Mouse (Mus musculus) yolk sac, embryonic 10.5 days (tissue): ENCODE data around the gene Socs3.

Experiments used
- DNase-seq: peaks from one replicate; pipeline ENCODE4 v3.0.0-alpha.2; 2017; ENCODE audit warnings: low spot score

The Socs3 gene

DNA sequence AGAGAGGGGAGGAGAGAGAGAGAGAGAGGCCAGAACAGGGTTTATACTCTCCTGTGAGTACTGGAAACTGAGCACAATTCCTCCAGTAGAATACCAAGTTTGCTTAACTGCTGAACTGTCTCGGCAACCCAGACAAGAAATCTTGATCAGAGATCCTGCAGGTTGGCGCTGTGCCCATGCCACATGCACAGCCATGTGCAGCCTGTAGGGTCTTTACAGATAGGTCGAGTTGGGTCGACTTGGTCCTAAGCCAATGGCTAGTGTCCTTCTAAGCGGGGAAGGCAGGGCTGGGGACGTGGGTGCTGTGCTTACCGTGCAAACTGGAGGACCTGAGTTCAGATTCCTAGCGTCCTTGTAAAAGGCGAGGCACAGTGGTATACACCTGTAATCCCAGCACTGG lies 15.0 kb downstream of the Socs3 start:
- no peak for DNase-seq

DNA sequence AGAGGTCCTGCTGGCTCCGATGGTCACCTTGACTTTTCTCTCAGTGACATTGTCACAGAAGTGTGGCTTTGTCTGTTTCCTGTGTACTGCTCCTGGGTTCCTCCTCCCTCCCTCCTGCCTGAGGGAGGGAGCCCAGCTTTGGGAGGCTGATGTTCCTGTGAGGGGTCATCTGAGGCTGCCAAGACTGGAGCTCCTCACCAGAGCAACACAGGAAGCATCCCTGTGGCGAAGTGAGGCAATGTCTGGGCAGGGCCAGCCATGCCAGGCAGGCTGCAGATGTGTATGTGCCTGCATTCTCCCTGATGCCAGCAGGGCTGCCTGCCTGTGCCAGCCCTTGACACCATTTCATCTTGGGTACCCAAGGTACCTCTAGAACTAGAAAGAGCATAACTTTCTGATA lies 15.8 kb downstream of the Socs3 start:
- no peak for DNase-seq

DNA sequence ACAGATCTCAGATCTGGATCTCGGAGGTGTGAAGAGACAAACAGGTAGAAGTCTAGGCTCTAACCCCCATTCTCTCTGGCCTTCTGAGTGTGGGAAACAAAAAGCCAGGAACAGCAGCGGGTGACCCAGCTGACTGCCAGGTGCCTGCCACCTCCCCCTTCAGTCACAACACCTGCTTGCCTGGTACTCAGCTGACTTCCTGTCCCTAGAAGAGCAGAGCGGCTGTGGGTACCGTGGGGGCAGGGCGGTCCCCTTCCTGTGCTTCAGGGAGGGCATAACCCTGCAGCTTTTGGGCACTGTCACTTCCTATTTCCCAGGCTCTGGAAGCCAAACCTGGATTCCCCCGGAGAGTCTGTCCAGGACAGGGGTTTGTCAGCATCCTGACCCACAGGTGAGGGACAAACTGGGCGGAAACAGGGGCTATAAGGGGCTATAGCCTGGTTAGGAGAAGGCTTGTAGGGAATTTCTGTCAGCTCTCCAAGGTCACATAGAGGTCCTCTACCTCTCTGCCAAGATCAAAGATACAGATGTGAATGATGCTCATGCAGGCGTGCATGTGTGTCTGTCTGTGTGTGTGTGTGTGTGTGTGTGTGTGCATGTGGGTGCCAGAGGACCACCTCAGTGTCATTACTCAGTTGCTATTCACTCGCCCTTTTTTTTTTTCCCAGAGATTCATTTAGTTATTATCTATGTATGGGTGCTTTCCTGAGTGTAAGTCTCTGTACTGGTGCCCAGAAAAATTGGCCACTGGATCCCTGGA lies 17.5 kb downstream of the Socs3 start:
- DNase-seq: no peak

DNA sequence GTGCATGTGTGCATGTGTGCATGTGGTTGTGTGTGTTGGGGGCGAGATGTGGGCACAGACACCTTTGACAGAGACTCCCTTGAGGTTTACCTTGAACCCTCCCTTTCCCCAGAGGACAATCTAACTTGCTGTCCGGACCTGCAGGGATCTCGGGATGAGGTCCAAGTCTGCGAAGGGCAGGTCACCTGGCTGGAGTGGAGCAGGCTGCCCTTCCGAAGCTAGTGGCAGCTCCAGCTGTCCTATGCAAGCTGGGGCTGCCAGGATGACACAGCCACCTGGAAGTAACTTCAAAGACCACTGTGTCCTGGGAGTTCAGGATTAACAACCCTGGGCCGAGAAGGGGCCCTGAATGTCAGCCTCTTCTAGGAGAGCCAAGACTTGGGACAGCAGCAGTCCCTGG lies 18.5 kb downstream of the Socs3 start:
- no peak for DNase-seq

DNA sequence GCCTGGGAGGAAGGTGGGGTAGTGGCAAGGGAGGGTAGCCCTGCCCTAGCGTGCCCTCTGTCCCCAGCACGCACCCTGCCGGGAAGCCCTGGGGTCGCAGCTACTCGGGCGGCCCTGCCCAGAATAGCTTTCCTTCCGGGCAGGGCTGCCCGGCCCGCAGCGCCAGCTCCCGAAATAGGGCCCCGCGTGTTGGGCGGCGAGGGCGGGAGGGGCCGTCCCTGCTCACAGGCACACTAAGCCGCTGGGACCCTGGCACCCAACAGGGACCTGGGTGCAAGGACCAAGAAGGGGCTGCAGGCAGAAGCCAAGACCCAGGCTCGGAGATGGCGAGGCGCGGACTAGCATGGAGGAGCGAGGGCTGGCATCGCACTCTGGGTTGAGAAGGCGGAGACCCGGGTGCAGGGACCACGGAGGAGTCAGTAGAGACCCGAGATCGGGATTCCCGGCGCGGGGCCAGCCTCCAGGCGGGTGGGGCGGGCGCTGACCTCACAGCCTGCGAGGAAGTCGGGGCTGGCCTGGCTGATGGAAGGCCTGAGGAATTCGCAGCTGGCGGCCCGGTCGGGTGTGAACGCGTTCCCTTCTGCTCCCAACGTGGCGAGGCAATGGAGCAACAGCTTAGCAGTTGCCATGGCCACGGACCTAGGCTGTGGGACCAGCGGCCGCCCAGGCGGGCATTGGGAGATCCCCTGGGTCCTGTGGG lies 20.3 kb downstream of the Socs3 start:
- DNase-seq: peak; percentile 83

DNA sequence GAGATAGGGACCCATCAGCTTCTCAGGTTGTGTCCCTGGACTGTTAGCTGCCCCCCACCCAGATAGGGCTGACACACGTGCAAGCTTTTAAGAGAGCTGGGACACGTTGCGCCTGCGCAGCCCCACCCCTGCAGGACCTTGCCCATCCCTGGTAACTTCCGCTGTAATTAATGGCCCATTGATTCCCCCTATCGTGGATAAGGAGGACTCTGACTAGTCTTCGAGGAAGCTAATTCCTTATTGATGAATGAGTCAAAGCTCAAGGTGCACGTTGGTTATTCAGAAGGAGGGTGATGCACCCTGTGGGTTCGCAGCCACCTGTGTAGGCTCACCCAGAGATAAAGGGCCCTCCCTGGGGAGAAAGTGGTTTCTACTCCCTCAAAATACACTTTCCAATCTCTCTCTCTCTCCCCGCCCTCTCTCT lies 22.8 kb downstream of the Socs3 start:
- DNase-seq: no peak

DNA sequence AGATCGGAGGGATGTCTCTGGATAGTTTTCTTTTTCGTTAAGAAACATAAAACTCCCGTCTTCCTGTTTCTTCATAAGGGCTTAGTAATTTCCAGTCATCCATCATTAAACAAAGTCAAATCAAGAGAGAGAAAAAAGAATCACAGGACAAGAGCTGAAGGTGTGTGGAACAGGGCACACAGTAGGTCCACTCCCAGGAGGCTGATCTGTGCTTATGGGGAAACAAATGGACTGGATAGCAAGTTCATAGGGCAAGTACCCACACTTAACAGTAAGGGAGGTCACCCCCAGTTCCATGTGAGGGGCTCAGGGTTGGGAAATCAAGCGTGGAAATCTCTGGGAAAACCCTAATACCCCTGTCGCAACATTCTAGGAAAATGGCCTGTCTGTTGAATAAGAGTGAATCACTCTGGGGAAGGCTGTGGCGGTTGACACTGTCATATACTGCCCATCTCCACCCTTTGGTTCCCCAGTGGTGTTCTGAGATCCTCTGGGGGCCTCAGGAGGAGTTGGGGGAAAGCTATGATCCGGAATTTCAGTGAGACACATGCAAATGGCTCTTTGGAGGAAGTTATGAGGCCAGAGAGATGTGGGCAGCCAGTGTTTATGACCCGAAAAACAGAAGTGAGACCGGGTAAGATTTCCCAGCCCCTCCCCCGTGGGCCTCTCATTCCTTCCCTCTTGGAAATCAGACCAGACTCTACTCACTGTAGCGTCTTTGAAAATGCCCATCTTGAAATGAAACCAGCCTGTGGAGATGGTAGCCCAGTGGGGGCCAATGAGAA lies 23.5 kb downstream of the Socs3 start:
- DNase-seq: no peak

DNA sequence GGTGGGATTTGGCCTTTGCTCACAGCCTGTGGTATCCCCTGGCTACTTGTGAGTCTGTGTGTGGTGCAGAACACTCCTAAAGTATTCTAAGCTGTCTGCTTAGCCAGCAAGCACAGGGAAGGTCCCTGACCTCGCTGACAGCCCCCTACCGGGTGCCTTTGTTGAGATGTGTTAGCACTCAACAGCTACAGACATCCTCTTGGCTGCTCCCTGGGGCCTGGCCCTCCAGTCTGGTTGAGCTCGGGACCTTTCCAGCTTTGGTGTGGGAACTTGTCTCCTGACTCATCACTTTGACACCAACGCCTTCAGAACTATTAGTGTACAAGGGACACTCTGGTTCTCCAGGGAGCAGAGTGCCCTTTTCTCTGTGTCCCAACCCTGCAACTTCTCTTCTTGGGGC lies 28.0 kb downstream of the Socs3 start:
- no peak for DNase-seq

DNA sequence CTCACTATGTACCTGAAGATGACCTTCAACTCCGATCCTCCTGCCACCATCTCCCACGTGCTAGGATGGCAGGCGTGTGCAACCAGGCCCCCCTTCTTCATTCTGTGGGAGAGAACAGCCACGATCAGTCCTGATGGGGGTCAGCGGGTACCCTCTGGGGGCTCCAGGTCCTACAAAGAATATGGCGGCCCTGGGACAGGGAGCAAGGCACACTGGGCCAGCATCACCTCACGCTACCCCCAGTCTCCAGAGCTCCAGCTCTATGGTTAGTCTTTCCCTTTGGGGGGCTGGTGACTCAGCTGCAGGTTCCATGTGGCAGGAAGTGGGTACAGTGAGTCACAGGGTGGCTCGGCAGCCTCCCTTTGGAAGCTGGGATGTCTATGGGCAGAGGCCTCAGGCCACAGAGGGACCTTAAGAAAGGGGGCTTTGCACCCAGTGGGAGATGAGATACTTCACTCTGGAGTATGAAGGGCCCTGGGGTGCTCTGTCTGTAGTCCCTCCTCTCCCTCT lies 28.5 kb downstream of the Socs3 start:
- DNase-seq: no peak

DNA sequence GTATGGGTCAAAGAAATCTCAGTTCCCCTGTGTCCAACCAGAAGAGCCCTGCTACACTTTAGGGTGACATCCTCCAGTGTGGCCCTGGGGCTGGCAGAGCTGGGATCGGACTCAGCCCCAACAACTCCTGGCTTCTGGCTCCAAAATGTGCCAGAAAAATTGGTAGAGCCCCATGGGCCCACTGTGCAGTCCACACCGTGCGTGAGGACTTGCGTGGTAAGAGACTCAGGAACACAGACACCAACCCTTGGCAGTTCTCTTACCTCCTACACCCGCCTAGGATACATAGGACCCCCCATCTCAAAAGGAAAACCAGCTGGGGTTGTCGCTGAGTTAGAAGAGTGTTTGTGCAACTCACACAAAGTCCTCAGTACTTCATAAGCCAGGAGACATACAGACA lies 29.0 kb downstream of the Socs3 start:
- DNase-seq: no peak

DNA sequence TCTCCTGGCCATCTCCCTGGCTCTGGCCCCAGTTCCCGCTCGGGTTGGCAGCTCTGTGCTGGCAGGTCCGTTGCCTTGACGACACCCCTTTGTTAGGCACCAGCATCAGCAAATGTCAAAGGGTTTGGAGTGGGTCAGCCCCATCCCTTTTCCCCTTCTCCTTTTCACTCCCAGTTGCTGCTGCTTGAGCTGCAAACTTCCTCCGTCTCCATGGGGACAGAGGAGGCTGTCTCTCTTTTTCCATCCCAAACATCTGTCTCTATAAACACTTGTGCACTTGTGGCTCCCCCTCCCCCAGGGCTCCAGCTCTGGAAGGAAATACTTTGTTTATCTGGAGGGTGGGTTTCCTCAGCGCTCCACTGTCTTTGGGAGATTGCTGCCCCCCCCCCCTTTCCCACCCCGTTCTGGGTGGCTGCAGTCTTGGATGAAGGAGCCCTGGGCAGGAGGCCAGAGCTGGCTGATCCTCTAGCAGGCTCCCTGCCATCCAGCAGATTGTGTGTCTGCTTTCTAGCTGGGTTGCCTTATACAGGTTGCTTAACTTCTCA lies 30.0 kb downstream of the Socs3 start:
- peak; percentile 84 for DNase-seq

DNA sequence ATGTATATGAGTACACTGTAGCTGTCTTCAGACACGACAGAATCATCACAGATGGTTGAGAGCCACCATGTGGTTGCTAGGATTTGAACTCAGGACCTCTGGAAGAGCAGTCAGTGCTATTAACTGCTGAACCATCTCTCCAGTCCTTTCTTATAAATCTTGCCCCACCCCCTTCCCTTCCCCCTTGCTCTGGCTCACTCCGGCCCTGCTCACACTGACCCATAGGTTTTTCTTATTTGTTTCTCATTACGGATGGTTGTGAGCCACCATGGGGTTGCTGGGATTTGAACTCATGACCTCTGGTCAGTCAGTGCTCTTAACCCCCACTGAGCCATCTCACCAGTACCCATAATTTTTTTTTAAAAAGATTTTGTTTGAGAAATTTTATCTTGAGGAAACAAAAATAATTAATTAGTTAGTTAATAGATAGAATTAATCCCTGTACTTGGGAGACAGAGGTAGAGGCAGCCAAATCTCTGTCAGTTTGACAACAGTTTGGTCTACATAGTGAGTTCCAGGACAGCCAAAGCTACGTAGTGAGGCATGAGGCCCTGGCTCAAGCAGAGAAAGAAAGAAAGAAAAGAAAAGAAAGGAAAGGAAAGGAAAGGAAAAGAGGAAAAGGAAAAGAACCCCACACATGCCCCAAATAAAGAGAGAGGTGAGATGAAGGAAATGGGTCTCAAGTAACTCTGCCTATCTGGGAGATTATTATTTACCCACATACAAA lies 30.7 kb downstream of the Socs3 start:
- no peak for DNase-seq

DNA sequence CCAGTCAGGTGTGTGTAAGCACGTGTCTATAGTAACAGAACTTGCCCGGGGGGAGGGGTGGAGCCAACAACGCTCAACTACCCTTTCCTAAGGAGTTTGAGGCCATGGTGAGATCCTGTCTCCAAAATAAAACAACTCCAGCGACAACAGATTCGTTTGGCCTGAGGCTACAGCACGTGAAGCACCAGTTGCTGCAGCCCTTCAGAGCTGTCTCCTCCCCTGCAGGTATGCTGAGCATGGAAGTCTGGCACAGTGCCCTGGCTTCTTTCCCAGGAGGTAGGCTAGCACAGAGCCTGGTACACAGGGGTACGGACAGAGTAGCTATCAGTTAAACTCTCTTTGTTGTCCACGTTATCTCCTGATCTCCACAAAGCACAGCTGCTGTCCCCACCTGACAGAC lies 33.6 kb downstream of the Socs3 start:
- DNase-seq: no peak

DNA sequence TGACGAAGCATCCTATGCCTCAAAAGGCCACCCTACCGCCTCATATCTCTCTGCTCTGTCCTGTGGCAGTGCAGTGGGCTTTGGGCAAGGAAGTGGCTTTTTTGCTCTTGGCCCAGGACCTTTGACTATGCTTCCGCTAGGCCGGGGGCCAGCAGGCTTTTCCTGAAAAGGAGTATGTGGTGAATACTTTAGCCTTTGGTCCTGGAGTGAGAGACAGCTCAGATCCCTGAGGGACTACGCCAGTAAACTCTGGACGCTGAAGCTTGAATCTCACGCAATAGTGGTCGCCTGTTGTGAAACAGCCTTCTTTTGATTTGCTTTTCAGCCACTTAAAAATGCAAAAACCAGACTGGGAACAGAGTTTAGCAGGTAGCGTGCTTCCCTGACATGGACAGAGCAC lies 34.2 kb downstream of the Socs3 start:
- peak; percentile 28 for DNase-seq

DNA sequence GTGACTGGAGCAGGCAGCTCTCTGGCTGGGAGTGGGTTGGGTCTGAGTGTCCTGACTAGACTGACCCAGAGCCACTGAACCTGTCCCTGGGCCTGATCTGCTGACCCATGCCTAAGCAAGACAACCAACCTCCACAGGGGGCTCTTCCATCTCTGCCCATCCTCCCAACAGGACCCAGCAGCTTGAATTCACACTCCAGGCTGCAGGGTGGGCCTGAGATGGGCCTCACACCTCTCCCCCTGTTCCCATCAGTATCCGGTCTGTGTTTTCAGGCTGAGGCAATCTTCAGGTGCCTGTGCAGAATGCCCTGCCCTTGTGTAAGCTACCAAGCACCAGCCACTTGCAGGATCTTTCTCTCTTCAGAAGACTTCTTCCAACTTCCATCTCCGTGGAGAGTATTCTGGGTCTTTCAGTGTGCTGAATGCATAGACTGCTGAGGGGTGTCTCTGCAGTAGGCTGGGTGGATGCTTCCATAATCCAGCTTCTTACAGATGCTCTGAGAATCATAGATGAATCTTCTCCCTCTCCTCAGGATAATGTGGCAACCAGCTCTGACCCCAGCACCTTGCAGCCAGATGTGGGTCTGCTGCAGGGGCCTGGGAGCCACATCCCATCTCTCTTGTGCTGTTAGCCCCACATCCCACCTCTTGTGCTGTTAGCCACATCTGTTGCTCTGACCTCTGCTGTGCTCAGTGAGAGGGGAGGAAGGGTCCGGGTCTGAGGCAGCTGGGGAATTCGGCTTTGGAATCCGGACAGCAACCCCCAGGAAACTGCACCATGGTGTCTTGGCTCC lies 35.1 kb downstream of the Socs3 start:
- no peak for DNase-seq

DNA sequence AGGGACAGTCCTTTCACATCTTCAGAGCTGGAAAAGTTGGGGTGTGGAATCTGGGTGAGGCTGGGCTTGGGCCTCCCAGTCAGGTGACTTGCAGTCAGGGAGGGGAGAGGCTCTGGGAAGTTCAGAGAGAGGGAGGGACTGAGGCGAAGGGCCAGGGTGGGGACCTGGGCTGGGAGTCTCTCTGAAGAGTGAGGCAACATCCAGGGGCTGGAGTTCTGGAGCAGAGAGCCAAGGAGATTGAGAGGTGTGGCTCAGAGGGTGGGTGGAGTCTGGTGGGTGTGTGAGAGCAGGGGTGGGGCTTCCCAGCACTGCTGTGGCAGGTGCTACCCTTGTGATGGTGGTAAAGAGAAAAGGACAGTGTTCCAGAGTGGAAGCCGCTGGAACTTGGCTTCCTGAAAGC lies 35.7 kb downstream of the Socs3 start:
- DNase-seq: peak; percentile 56

DNA sequence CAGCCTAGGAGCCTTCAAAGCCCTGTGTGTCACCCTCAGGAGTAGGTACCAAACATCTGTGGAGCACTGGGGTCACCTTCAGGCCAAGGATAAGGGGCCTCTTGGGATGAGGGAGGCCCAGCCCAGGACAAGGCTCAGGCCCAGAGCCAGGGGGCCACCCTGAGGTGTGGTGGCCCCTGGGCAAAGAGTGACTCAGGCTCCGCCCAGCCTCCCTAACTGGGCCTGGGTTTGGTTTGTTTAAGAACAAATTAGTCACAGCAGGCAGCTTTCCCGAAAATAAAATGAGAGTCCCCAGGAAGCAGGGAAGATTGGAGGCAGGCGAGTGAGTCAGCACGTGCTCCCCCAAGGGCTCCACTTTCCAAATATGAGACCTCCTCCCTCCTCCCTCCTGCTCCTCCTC lies 37.7 kb downstream of the Socs3 start:
- DNase-seq: no peak

DNA sequence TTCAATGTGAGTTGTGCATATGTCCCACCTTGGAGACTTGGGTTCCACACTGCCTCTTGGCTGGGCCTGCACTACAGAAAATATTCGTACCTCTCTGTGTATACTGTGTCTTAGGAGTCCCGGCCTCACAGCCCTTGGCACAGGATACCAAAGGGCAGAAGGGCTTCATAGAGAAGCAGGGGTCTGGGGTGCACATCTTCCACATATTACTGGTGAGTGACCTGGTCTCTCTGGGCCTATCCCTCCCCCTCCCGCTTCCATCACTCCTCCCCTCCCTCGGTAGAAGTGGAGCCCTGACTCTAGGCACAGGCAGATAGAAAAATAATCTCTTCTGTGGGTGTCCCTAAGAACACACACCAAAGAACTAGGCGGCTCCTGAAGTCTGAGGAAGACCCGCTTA lies 38.3 kb downstream of the Socs3 start:
- no peak for DNase-seq

DNA sequence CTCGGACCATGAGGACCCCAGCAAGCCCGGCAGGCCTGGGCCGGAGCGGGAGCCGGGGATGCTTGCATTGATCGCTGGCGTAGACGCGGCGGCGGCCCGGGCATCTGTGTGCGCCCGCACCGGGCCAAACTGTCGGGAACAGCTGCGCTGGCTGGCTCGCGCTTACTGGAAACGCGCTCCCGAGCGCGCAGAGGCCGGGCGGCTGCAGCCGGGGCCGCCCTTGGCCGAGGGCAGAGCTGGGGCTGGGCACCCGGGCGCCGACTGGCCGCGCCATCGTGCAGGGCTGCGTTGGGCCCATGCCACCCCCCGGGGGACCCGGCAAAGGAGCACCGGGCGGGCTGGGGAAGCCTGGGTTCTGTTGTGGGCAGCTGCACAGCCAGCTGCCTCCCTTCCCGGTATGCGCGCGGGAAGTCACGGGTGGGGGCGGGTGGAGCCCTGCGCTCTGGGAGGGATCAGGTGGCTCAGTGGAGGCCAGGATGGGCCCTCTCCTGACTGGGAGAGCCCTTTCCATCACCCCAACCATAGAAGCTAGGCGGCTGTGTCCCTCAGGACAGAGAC lies 39.0 kb downstream of the Socs3 start:
- DNase-seq: peak; percentile 44

DNA sequence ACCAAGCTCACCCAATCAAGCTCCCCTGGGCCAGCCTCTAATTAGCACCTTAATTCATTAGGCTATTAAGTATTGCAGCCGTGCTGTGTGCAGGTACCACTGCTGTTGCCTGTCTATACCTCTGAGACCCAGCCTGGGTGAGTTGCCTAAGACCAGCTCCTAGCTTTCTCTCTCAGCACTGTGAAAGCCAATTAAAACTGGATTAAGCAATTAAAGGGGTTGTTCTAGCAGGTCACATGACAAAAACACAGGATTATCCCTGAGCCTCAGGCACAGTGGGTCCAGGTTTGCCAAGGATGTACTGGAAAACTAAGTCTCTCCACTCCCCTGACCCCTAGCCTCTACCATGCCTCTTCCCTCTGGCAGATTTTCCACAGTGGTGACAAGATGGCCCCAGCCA lies 44.3 kb downstream of the Socs3 start:
- no peak for DNase-seq

DNA sequence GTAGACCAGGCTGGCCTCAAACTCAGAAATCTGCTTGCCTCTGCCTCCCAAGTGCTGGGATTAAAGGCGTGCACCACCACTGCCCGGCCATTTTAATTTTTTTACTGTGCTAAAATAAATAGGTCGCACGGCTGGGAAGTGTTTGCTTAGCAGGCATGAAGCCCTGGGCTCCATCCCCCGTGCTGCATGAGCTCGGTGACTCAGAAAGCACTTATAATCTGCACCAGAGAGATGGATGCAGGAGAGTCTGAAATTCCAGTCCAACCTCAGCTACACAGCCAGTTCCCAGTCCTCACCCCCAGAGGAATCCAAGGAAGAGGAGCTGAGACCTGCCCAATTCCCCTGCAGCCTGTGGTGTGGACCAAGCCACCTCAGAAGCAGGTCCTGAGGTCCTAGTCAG lies 45.4 kb downstream of the Socs3 start:
- no peak for DNase-seq
